Mouse (Mus musculus) cerebellum, adult 8-10 months (tissue): ENCODE measurements at regions not wholly inside any gene's neighbourhood (a gene's known extent, or its start where the extent isn't known, plus 50 kb on each side); places are given as distances from the start of the nearest gene placed in this dataset.
A peak's percentile ranks its signal among the peaks of the same experiment; 100 is the strongest.

Source experiments
- DNase-seq: peaks from one replicate; pipeline ENCODE4 v3.0.0; 2022

GRCm38 (mm10) chr13:85570886-85571527, 282.1 kb upstream of the Rasa1 start:
- DNase-seq = no peak

GRCm38 (mm10) chr13:85557821-85558220, 268.9 kb upstream of the Rasa1 start:
- DNase-seq = no peak

DNA sequence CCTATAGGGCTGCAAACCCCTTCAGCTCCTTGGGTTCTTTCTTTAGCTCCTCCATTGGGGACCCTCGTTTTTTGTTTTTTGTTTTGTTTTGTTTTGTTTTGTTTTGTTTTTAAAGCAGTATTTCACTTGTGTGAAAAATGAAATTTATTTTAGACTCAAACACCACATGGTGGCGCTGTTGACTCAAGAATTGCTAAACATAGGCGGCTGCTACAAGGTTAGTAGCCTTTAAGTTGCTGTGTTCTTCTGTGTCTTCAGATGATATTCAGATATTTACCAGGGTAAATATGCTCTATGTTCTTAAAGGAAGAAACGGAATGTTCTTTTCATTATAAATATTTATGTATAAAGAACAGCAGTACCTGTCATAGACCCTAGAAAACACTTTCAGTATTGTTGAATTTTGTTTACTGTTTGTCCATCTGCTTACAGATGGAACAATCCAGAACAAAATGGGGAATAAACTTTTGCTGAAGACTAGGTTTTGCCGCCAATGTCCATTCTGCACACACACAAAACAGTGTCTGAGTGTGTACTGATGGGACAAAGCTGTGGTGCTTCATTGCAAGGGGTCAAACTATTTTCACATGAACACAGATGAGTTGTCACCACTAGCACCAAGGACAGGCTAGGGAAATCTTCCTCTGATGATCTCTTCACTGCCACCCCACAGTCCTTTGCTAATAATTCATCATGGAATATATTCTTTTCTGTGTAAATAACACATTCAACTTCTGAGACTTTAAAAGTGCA, 267.3 kb upstream of the Rasa1 start:
- peak; percentile 16 for DNase-seq

DNA sequence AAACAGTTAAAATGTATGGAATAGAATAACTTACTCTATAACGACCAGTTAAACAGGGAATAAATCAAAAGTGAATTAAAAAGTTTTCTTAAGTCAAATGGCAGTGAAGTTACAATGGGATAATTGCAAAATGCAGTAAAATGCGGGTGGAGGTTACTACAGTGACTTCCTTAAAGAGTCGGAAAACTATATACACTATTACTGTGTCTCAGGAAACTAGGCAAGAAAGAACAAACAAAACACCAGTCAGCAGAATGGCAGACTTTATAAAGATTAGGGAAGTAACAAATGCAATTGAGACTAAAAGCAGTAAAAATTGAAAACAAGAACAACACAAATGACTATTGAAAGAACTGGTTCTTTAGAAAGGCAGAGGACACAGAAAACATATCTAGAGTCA, 264.1 kb upstream of the Rasa1 start:
- DNase-seq = no peak

GRCm38 (mm10) chr13:85509671-85510070, 220.7 kb upstream of the Rasa1 start:
- no peak for DNase-seq

GRCm38 (mm10) chr13:85508552-85508951, 219.6 kb upstream of the Rasa1 start:
- no peak for DNase-seq

DNA sequence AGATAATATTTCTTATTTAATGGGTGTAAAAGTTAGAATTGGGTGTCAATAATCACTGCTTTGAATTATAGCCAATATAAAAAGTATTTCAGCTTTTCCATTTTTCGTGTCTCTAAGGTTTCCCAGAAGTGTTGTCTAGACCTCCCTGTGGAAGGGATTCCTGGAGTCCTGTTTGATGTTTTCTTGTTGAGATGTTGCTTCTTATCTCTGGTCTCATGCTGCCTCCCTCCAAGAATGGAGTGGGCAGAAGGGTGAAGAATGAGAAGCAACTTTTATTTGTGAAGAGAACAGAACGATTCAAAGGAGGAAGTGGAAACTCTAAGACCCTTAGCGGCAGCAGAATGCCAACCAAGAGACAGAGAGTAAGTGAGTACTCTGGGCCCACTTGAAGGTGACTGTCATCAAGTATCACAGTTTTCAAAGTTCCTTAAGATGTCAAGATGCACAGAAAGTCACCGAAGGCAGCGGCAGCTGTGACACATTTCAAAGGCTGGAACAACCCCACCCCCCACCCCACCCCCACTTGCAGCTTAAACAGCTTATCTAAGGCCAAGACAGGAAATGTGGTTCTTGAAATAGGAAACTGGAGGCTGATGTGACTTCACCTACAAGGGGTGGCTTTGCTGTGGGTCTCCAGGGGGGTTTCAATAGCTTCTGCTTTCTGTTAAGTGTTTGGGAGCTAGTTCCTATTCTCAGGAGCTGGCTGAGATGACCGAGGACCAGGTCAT, 218.6 kb upstream of the Rasa1 start:
- no peak for DNase-seq

- no peak for DNase-seq
Observed at GRCm38 (mm10) chr13:85506875-85507274, 217.9 kb upstream of the Rasa1 start.

GRCm38 (mm10) chr13:85506030-85506429, 217.1 kb upstream of the Rasa1 start:
- DNase-seq = no peak

- DNase-seq = no peak
Observed at GRCm38 (mm10) chr13:85505046-85505445, 216.1 kb upstream of the Rasa1 start.

DNA sequence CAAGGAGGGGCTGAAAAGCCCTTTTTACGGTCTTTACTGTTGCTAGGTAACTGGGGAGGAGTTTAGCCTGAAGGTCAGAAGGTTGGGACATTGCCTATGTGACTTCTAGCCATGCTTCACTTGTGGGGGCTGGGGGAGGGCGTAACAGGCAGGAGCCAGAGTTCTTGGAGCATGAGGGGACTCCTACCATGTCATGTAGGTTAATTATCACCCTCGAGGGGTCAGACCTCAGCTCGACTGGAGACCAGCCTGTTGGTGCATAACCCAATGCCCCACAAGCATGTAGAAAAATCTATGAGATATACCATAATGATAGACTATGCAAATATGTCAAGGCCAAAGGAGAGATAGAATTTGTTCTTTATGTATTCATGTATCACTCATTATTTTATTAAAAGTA, 215.1 kb upstream of the Rasa1 start:
- DNase-seq = no peak

GRCm38 (mm10) chr13:85498696-85499095, 209.8 kb upstream of the Rasa1 start:
- DNase-seq = no peak

DNA sequence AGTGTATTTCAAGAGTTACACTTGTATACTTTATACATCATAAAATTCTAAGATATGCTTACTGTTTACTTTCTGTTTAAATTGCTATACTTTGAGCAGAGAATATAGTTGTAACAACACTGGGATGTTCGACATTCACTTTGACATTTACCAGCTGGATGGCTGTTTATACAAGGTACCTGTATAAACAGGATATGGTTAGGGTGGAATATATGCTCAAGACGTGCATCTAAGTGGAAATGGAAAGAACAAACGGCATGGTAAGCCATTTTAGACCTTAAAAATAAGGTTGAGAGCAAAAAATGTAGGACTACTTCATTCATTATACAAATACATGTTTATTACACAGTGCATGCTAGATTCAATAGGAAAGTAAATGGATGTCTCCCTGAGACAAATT, 195.9 kb upstream of the Rasa1 start:
- no peak for DNase-seq

DNA sequence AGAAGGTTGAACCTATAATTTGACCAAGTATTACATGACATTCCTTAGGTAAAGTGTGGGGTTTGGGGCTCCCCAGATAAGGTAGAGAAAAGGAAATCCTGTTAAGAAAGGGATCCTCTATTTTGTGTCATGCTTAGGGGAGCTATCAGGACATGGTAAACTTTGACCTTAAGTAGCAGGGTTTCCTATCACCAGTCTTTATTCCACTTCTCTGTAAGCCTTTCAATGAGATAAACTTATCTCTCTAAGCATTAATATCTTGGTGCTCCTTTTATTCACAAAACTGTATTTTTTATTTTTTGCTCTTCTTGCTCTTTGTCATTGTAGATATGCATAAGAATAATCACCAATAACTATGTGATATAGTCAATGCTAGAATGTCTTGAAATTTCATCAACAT, 194.4 kb upstream of the Rasa1 start:
- DNase-seq = no peak

GRCm38 (mm10) chr13:85479405-85479804, 190.5 kb upstream of the Rasa1 start:
- DNase-seq = no peak

- DNase-seq = no peak
Observed at GRCm38 (mm10) chr13:85476274-85476846, 187.4 kb upstream of the Rasa1 start.

GRCm38 (mm10) chr13:85471340-85471739, 182.4 kb upstream of the Rasa1 start:
- no peak for DNase-seq

DNA sequence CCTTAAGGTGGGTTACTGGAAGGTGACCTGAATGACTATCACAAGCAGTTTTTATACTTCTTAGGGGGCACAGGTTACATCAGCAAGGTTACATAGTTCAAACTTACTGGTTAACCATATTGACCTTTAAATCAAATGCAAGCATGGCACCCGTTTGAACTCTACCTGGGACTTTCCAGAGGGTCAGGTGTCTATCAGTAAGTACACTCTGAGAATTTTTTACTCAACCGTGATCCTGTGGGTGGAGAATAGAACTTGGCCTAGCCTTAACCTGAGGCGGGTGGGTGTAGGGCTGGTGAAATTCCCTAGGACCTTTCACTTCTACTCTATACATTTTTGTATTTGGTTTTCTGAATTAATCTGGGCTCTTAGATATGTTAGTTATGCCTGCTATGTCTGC, 170.5 kb upstream of the Rasa1 start:
- DNase-seq = no peak

DNA sequence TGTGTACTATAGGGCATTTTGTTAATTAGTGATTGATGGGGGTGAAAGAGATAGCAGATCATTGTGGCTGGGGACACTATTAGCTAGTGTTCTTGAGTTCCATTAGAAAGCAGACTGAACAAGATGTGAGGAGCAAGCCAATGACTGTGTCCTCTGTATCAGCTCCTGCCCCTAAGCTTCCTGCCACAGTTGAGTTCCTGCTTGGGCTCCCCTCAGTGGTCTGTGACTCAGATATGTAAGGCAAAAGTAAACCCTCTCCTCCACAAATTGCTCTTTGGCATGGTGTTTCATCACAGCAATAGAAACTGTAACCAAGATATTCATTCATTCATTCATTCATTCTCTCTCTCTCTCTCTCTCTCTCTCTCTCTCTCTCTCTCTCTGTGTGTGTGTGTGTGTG, 169.7 kb upstream of the Rasa1 start:
- no peak for DNase-seq

DNA sequence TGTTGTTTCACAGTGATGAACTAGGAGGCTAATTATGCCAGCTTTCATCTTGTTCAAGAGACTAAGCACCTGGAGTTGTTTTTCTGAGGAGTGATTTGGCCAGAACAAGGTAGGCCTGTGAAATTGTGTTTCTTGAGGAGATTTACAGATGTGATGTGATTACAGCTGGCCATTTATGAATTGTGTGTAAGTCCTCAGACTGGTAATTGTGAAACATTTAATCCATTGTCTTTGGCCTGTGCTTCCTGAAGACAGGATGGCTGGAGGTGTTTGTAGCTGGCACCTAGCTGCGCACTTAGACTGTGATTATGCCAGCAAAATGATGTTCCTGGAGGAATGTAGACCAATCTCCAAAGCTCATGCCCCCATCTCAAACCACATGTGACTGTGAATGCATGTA, 150.7 kb upstream of the Rasa1 start:
- no peak for DNase-seq

GRCm38 (mm10) chr13:85437875-85438274, 148.9 kb upstream of the Rasa1 start:
- no peak for DNase-seq

DNA sequence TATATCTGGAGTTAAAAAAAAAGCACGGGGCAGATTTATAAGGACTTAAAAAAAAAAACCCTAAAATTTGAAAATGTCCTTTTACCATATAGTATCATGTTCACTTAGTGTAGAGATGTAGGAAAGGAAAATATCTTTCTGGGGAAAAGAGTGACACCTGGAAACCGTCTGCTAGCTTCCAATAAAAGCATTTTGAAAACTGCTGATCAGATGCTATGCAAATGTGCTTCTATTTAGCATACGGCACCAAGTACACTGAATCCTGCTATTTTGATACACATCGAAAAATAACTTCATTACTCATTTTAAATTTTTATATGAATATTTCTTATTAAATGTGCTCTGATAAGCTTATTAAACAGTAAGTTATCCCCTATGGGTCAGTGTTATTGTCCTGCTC, 148.1 kb upstream of the Rasa1 start:
- DNase-seq = no peak

DNA sequence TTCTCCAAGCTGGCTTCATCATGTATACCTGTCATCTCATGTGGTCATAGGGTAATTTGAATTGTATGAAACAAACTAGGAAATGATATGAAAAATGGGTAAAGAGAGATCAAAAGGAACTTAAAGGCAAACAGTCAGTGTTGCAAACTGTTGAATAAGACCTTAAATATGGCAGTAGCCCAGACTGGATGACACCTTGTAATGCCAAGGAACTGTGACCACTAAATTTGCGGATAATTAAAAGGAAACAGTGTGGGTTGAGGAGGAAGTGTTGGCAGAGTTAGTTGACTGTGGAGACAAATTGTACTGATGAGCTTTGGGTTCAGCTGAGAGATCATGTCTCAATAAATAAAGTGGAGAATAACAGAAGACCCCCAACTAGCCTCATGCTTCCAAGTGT, 147.3 kb upstream of the Rasa1 start:
- no peak for DNase-seq

GRCm38 (mm10) chr13:85430821-85431220, 141.9 kb upstream of the Rasa1 start:
- no peak for DNase-seq
